9 mouse cellular contexts compared by ENCODE assay signal in genomic region chr9:21036666-21037065, GRCm38 (mm10). TPM values are rescaled to one million over a fixed set of nuclear protein-coding genes. Genes with fewer than 3 reads are reported as not detected.
DNase-seq lines count a peak whose midpoint lies in the region; ATAC-seq and TF ChIP-seq lines count a peak whose summit lies in the region.
"Had no signal": no experiment of that assay in that cellular context is flagged by ENCODE, and none has a peak within 500 bp of the region (broad histone marks: within the 10 kb centered on the region; RNA-seq: fewer than 3 reads in every experiment).

No protein-coding gene starts in this region.

- no peak for ATAC-seq in lung, embryonic 14.5 days (ENCODE audit: insufficient read depth)
- ATAC-seq in hindbrain, embryonic 13.5 days (ENCODE audit: low FRiP score): no peak
- peak; percentile 6; the same call in 1 of the 2 replicates for ATAC-seq in midbrain, embryonic 16.5 days
- ATAC-seq: activated CD4-positive, CD25-positive, alpha-beta regulatory T cell, adult 4 months had no signal

- no peak overlapping the region for H3K27ac ChIP-seq in heart, embryonic 10.5 days
- H3K27ac ChIP-seq in lung, embryonic 14.5 days (ENCODE audit: low read depth): no peak overlapping the region
- H3K27ac ChIP-seq in hindbrain, embryonic 13.5 days: no peak overlapping the region
- no peak overlapping the region for H3K27ac ChIP-seq in midbrain, embryonic 16.5 days (ENCODE audit: low read length)

- TF ChIP-seq CTCF in lung, embryonic 14.5 days (IDR thresholded peaks at IDR 0.05; ENCODE audit: low read depth): no peak

- peaks cover 97% of the 10 kb centered on the region for H3K27me3 ChIP-seq in heart, embryonic 10.5 days (ENCODE audit: insufficient read depth, poor library complexity, severe bottlenecking)
- H3K27me3 ChIP-seq in lung, embryonic 14.5 days (ENCODE audit: insufficient read depth, low read length): peaks cover 74% of the 10 kb centered on the region
- H3K27me3 ChIP-seq in hindbrain, embryonic 13.5 days: peaks cover 93% of the 10 kb centered on the region
- H3K27me3 ChIP-seq in midbrain, embryonic 16.5 days (ENCODE audit: control insufficient read depth, insufficient read depth, low read depth, low read length): peaks cover 81% of the 10 kb centered on the region

- H3K9me3 ChIP-seq in heart, embryonic 10.5 days: no peaks in the 10 kb centered on the region
- no peaks in the 10 kb centered on the region for H3K9me3 ChIP-seq in lung, embryonic 14.5 days (ENCODE audit: low read depth, low read length)
- no peaks in the 10 kb centered on the region for H3K9me3 ChIP-seq in hindbrain, embryonic 13.5 days
- H3K9me3 ChIP-seq in midbrain, embryonic 16.5 days (replicated peaks; ENCODE audit: control insufficient read depth, low read length, poor library complexity, severe bottlenecking): no peaks in the 10 kb centered on the region

- no peak for DNase-seq in heart, embryonic 10.5 days (ENCODE audit: low spot score)
- no peak for DNase-seq in heart, postnatal 36 days
- DNase-seq in lung, embryonic 14.5 days: no peak
- no peak for DNase-seq in lung, postnatal 4 days
- DNase-seq in cerebellum, adult 11-12 months: no peak
- no peak for DNase-seq in adrenal gland, postnatal 25 days

- peak overlapping the region; percentile 60 for H3K4me3 ChIP-seq in heart, embryonic 10.5 days
- H3K4me3 ChIP-seq in lung, embryonic 14.5 days (ENCODE audit: low read depth, low read length): peak overlapping the region; percentile 32; the same call in 1 of the 2 replicates
- peak overlapping the region; percentile 49 for H3K4me3 ChIP-seq in hindbrain, embryonic 13.5 days
- H3K4me3 ChIP-seq in midbrain, embryonic 16.5 days (ENCODE audit: low read depth, low read length): peak overlapping the region; percentile 57

- H3K36me3 ChIP-seq in heart, embryonic 10.5 days: no peaks in the 10 kb centered on the region
- H3K36me3 ChIP-seq in lung, embryonic 14.5 days (ENCODE audit: insufficient read depth): no peaks in the 10 kb centered on the region
- no peaks in the 10 kb centered on the region for H3K36me3 ChIP-seq in hindbrain, embryonic 13.5 days
- no peaks in the 10 kb centered on the region for H3K36me3 ChIP-seq in midbrain, embryonic 16.5 days (ENCODE audit: control insufficient read depth, insufficient read depth, low read length)

- peaks cover 63% of the 10 kb centered on the region for H3K4me1 ChIP-seq in heart, embryonic 10.5 days
- H3K4me1 ChIP-seq in lung, embryonic 14.5 days (ENCODE audit: insufficient read depth): peaks cover 11% of the 10 kb centered on the region
- H3K4me1 ChIP-seq in hindbrain, embryonic 13.5 days (replicated peaks): peaks cover 61% of the 10 kb centered on the region
- peaks cover 49% of the 10 kb centered on the region for H3K4me1 ChIP-seq in midbrain, embryonic 16.5 days (ENCODE audit: control insufficient read depth, insufficient read depth, low read length)

- intact Hi-C loops in heart, postnatal 36 days (cut with DNase I): no loop called here

- 0 out of 2 replicates have a peak overlapping the region, but pooled peaks have one; percentile 16 for H3K4me2 ChIP-seq in lung, embryonic 14.5 days
- H3K4me2 ChIP-seq in hindbrain, embryonic 13.5 days: peak overlapping the region; percentile 67
- H3K4me2 ChIP-seq in midbrain, embryonic 16.5 days (ENCODE audit: low read length): peak overlapping the region; percentile 86

- 3% methylated on average over 22 of the region's 22 CpGs for WGBS in heart, embryonic 10.5 days
- 4% methylated on average over 22 of the region's 22 CpGs for WGBS in lung, embryonic 14.5 days
- whole genome bisulfite sequencing in hindbrain, embryonic 13.5 days: under 1% methylated on average over 22 of the region's 22 CpGs
- WGBS in midbrain, embryonic 16.5 days: 1% methylated on average over 22 of the region's 22 CpGs

- H3K9ac ChIP-seq in lung, embryonic 14.5 days: no peak overlapping the region
- peak overlapping the region; percentile 75; the same call in 1 of the 2 replicates for H3K9ac ChIP-seq in hindbrain, embryonic 13.5 days
- H3K9ac ChIP-seq in midbrain, embryonic 16.5 days (ENCODE audit: low read depth, low read length): peak overlapping the region; percentile 84

RNA-seq across cellular contexts. Expression of gene Icam5, which starts 4.8 kb away (rescaled TPM):
- 0.06 and 0.09 TPM in 2 replicates for polyA plus RNA-seq in heart, embryonic 10.5 days (2016; fragmentation: Nextera tagmentation; extraction: Ambion mirVana)
- not detected for total RNA-seq in heart, postnatal 36 days (2021)
- polyA plus RNA-seq in lung, embryonic 14.5 days (2014; fragmentation: Nextera tagmentation; extraction: Ambion mirVana): 0.09 and 0.31 TPM in 2 replicates
- 0.58 and 0.80 TPM in 2 replicates for polyA plus RNA-seq in hindbrain, embryonic 13.5 days (2015; fragmentation: Nextera tagmentation; extraction: Ambion mirVana)
- polyA plus RNA-seq in midbrain, embryonic 16.5 days (2015; fragmentation: Nextera tagmentation; extraction: Ambion mirVana): 2.2 and 2.5 TPM in 2 replicates
- total RNA-seq in adrenal gland, postnatal 25 days (2021): 0.43 and 0.49 TPM in 2 replicates
- polyA plus RNA-seq: activated CD4-positive, CD25-positive, alpha-beta regulatory T cell, adult 4 months had no signal

RNA-seq across cellular contexts. Expression of gene Icam4, which starts 7.5 kb away (rescaled TPM):
- 15.2 and 19.9 TPM in 2 replicates for polyA plus RNA-seq in heart, embryonic 10.5 days (2016; fragmentation: Nextera tagmentation; extraction: Ambion mirVana)
- 1 to 10 TPM in 1 of 2 experiments, under 1 TPM in 1; 0.65 to 1.1 TPM for total RNA-seq in heart, postnatal 36 days (2021)
- polyA plus RNA-seq in lung, embryonic 14.5 days (2014; fragmentation: Nextera tagmentation; extraction: Ambion mirVana): 1.5 TPM in 2 replicates
- polyA plus RNA-seq in hindbrain, embryonic 13.5 days (2015; fragmentation: Nextera tagmentation; extraction: Ambion mirVana): 0.21 TPM in 1 of 2 replicates, not detected in the other
- polyA plus RNA-seq in midbrain, embryonic 16.5 days (2015; fragmentation: Nextera tagmentation; extraction: Ambion mirVana): 0.24 TPM in 1 of 2 replicates, not detected in the other
- 1.6 and 1.9 TPM in 2 replicates for total RNA-seq in adrenal gland, postnatal 25 days (2021)

RNA-seq across cellular contexts. Expression of gene Icam1, which starts 20.9 kb away (rescaled TPM):
- polyA plus RNA-seq in heart, embryonic 10.5 days (2016; fragmentation: Nextera tagmentation; extraction: Ambion mirVana): 7.7 and 9.7 TPM in 2 replicates
- 1 to 10 TPM; 8.5 to 9.9 TPM for total RNA-seq in heart, postnatal 36 days (2021)
- polyA plus RNA-seq in lung, embryonic 14.5 days (2014; fragmentation: Nextera tagmentation; extraction: Ambion mirVana): 33.6 and 41.5 TPM in 2 replicates
- 3.4 and 4.4 TPM in 2 replicates for polyA plus RNA-seq in hindbrain, embryonic 13.5 days (2015; fragmentation: Nextera tagmentation; extraction: Ambion mirVana)
- 3.0 and 3.1 TPM in 2 replicates for polyA plus RNA-seq in midbrain, embryonic 16.5 days (2015; fragmentation: Nextera tagmentation; extraction: Ambion mirVana)
- 6.5 and 8.9 TPM in 2 replicates for total RNA-seq in adrenal gland, postnatal 25 days (2021)

RNA-seq across cellular contexts. Expression of gene Zglp1, which starts 30.2 kb away (rescaled TPM):
- 1.0 and 1.9 TPM in 2 replicates for polyA plus RNA-seq in heart, embryonic 10.5 days (2016; fragmentation: Nextera tagmentation; extraction: Ambion mirVana)
- not detected for total RNA-seq in heart, postnatal 36 days (2021)
- polyA plus RNA-seq in lung, embryonic 14.5 days (2014; fragmentation: Nextera tagmentation; extraction: Ambion mirVana): 1.4 TPM in 1 of 2 replicates, not detected in the other
- 0.92 and 1.9 TPM in 2 replicates for polyA plus RNA-seq in hindbrain, embryonic 13.5 days (2015; fragmentation: Nextera tagmentation; extraction: Ambion mirVana)
- 0.78 and 1.6 TPM in 2 replicates for polyA plus RNA-seq in midbrain, embryonic 16.5 days (2015; fragmentation: Nextera tagmentation; extraction: Ambion mirVana)
- total RNA-seq in adrenal gland, postnatal 25 days (2021): not detected in 2 replicates

RNA-seq across cellular contexts. Expression of gene Mrpl4, which starts 34.1 kb away (rescaled TPM):
- 157 and 162 TPM in 2 replicates for polyA plus RNA-seq in heart, embryonic 10.5 days (2016; fragmentation: Nextera tagmentation; extraction: Ambion mirVana)
- 100 to 1,000 TPM; 139 to 148 TPM for total RNA-seq in heart, postnatal 36 days (2021)
- polyA plus RNA-seq in lung, embryonic 14.5 days (2014; fragmentation: Nextera tagmentation; extraction: Ambion mirVana): 156 and 166 TPM in 2 replicates
- 98.2 and 104 TPM in 2 replicates for polyA plus RNA-seq in hindbrain, embryonic 13.5 days (2015; fragmentation: Nextera tagmentation; extraction: Ambion mirVana)
- 101 and 104 TPM in 2 replicates for polyA plus RNA-seq in midbrain, embryonic 16.5 days (2015; fragmentation: Nextera tagmentation; extraction: Ambion mirVana)
- total RNA-seq in adrenal gland, postnatal 25 days (2021): 113 and 122 TPM in 2 replicates

Comparison
In these comparisons a context has a peak if more than half of its experiments do, and no peak if none do; other contexts are left out.
1. H3K4me2 ChIP-seq: peak in every context shown above with its lines; median percentile 86 in midbrain, embryonic 16.5 days; 67 in hindbrain, embryonic 13.5 days; 16 in lung, embryonic 14.5 days.